Mouse (Mus musculus) testis, postnatal 14 days (tissue): ENCODE measurements around the gene Wdr11.
A peak's percentile ranks its signal among the peaks of the same experiment; 100 is the strongest.

Experiments used
- DNase-seq: peaks from one replicate; pipeline ENCODE4 v3.0.0; 2021; ENCODE audit warnings: low spot score

Gene Wdr11

GRCm38 (mm10) chr7:129653791-129654271 lies 62.2 kb downstream of the Wdr11 start:
- peak; percentile 52 for DNase-seq

GRCm38 (mm10) chr7:129654923-129655322 lies 63.3 kb downstream of the Wdr11 start:
- no peak for DNase-seq

- DNase-seq: no peak
Measured at GRCm38 (mm10) chr7:129655604-129656226, 64.1 kb downstream of the Wdr11 start.

- no peak for DNase-seq
Measured at GRCm38 (mm10) chr7:129657867-129658266, 66.2 kb downstream of the Wdr11 start.

GRCm38 (mm10) chr7:129659755-129660154 lies 68.1 kb downstream of the Wdr11 start:
- no peak for DNase-seq

- DNase-seq: no peak
Measured at GRCm38 (mm10) chr7:129660546-129660945, 68.9 kb downstream of the Wdr11 start.

GRCm38 (mm10) chr7:129662051-129662789 lies 70.6 kb downstream of the Wdr11 start:
- DNase-seq: no peak

GRCm38 (mm10) chr7:129663781-129664505 lies 72.3 kb downstream of the Wdr11 start:
- DNase-seq: no peak

GRCm38 (mm10) chr7:129665411-129665810 lies 73.7 kb downstream of the Wdr11 start:
- no peak for DNase-seq

- DNase-seq: no peak
Measured at GRCm38 (mm10) chr7:129665921-129666320, 74.3 kb downstream of the Wdr11 start.

GRCm38 (mm10) chr7:129666526-129666925 lies 74.9 kb downstream of the Wdr11 start:
- no peak for DNase-seq

GRCm38 (mm10) chr7:129670280-129670679 lies 78.6 kb downstream of the Wdr11 start:
- no peak for DNase-seq

- DNase-seq: no peak
Measured at GRCm38 (mm10) chr7:129671675-129672651, 80.3 kb downstream of the Wdr11 start.

GRCm38 (mm10) chr7:129673776-129674175 lies 82.1 kb downstream of the Wdr11 start:
- no peak for DNase-seq

- DNase-seq: no peak
Measured at GRCm38 (mm10) chr7:129674558-129674957, 82.9 kb downstream of the Wdr11 start.

- DNase-seq: no peak
Measured at GRCm38 (mm10) chr7:129675852-129676251, 84.2 kb downstream of the Wdr11 start.

GRCm38 (mm10) chr7:129677141-129677540 lies 85.5 kb downstream of the Wdr11 start:
- DNase-seq: no peak

- DNase-seq: no peak
Measured at GRCm38 (mm10) chr7:129678431-129678830, 86.8 kb downstream of the Wdr11 start.

GRCm38 (mm10) chr7:129678972-129679371 lies 87.3 kb downstream of the Wdr11 start:
- DNase-seq: no peak

- DNase-seq: no peak
Measured at GRCm38 (mm10) chr7:129680534-129681210, 89.0 kb downstream of the Wdr11 start.

GRCm38 (mm10) chr7:129682525-129682924 lies 90.9 kb downstream of the Wdr11 start:
- no peak for DNase-seq
